Mouse (Mus musculus) brain, embryonic 14.5 days (tissue): Measurements from ENCODE around the gene Mme.

Source experiments
- CTCF ChIP-seq: fragments of 200-500 bp; IDR thresholded peaks from 2 replicates; pipeline ENCODE4 v1.5.1; 2012; ENCODE audit warnings: inconsistent platforms, mild to moderate bottlenecking, moderate library complexity, borderline replicate concordance; ENCODE audit not compliant: insufficient read depth, insufficient read length; ENCODE audit errors: extremely low read depth
- POLR2A ChIP-seq: fragments of 200-500 bp; IDR thresholded peaks from 2 replicates; pipeline ENCODE4 v1.6.1; 2012; ENCODE audit warnings: mild to moderate bottlenecking, inconsistent platforms, borderline replicate concordance; ENCODE audit not compliant: poor library complexity, insufficient read depth, insufficient read length, severe bottlenecking; ENCODE audit errors: extremely low read depth

DNA sequence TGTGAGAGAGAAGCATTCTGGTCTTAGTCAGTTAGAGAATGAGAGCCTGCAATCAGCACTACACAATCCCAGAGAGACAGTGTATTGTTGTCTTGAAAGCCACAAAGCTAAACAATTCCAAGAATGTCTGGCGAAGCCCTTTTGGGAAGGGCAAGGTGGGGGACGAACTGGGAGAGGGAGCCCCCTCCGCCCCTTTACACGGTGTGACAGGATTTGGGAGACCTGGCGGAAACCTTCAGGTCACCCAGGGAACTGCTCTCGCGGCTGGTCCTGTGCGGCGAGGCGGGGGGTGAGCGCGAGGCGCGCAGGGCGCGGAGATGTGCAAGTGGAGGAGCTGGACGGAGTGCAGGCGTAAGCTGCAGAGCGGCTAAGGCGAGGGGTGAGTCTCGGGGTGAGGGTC, 53.9 kb downstream of the Mme start:
- TF ChIP-seq POLR2A (no peak), CTCF (peak; percentile 33; the same call in 1 of the 2 replicates)
